Mouse (Mus musculus): ENCODE measurements around the gene Bicd2. TPM values are rescaled to one million over a fixed set of nuclear protein-coding genes. Genes with fewer than 3 reads are reported as not detected.
A peak's percentile ranks its signal among the peaks of the same experiment; 100 is the strongest.

The Bicd2 gene
- total RNA-seq, 2 experiments from 2014 or later, result 47.1 to 53.5 TPM

- DNase-seq (ENCODE audit: extremely low spot score in 1 of 2, low spot score in 1 of 2), result no peak
Observed at GRCm38 (mm10) chr13:49391374-49391773, 50.0 kb downstream of the Bicd2 start.

GRCm38 (mm10) chr13:49393579-49393978 lies 52.2 kb downstream of the Bicd2 start:
- no peak for DNase-seq (ENCODE audit: extremely low spot score in 1 of 2, low spot score in 1 of 2)

- no peak for DNase-seq (ENCODE audit: extremely low spot score in 1 of 2, low spot score in 1 of 2)
Observed at GRCm38 (mm10) chr13:49394886-49395447, 53.6 kb downstream of the Bicd2 start.

GRCm38 (mm10) chr13:49396798-49397197 lies 55.4 kb downstream of the Bicd2 start:
- no peak for DNase-seq (ENCODE audit: extremely low spot score in 1 of 2, low spot score in 1 of 2)

- DNase-seq (ENCODE audit: extremely low spot score in 1 of 2, low spot score in 1 of 2), result no peak
Observed at GRCm38 (mm10) chr13:49398191-49398590, 56.8 kb downstream of the Bicd2 start.

- no peak for DNase-seq (ENCODE audit: extremely low spot score in 1 of 2, low spot score in 1 of 2)
Observed at GRCm38 (mm10) chr13:49400139-49400538, 58.8 kb downstream of the Bicd2 start.

GRCm38 (mm10) chr13:49402628-49403027 lies 61.2 kb downstream of the Bicd2 start:
- DNase-seq (ENCODE audit: extremely low spot score in 1 of 2, low spot score in 1 of 2), result no peak

- no peak for DNase-seq (ENCODE audit: extremely low spot score in 1 of 2, low spot score in 1 of 2)
Observed at GRCm38 (mm10) chr13:49407795-49408194, 66.4 kb downstream of the Bicd2 start.

- DNase-seq (ENCODE audit: extremely low spot score in 1 of 2, low spot score in 1 of 2), result peak; percentile 88 to 92
Observed at GRCm38 (mm10) chr13:49420754-49421605, 79.6 kb downstream of the Bicd2 start, which contains the start of gene Ippk. TSS of gene Ippk (plus strand) at chr13:49421249.

- peak in 1 of 2 experiments; percentile 21 for DNase-seq (ENCODE audit: extremely low spot score in 1 of 2, low spot score in 1 of 2)
Observed at GRCm38 (mm10) chr13:49421606-49421917, 80.2 kb downstream of the Bicd2 start.

GRCm38 (mm10) chr13:49421959-49422358 lies 80.6 kb downstream of the Bicd2 start:
- DNase-seq (ENCODE audit: extremely low spot score in 1 of 2, low spot score in 1 of 2), result no peak

GRCm38 (mm10) chr13:49426736-49427135 lies 85.4 kb downstream of the Bicd2 start:
- no peak for DNase-seq (ENCODE audit: extremely low spot score in 1 of 2, low spot score in 1 of 2)

GRCm38 (mm10) chr13:49428042-49428675 lies 86.8 kb downstream of the Bicd2 start:
- DNase-seq (ENCODE audit: extremely low spot score in 1 of 2, low spot score in 1 of 2), result no peak

- no peak for DNase-seq (ENCODE audit: extremely low spot score in 1 of 2, low spot score in 1 of 2)
Observed at GRCm38 (mm10) chr13:49430529-49430928, 89.1 kb downstream of the Bicd2 start.

GRCm38 (mm10) chr13:49433268-49434029 lies 92.1 kb downstream of the Bicd2 start:
- no peak for DNase-seq (ENCODE audit: extremely low spot score in 1 of 2, low spot score in 1 of 2)

GRCm38 (mm10) chr13:49435745-49436144 lies 94.4 kb downstream of the Bicd2 start:
- no peak for DNase-seq (ENCODE audit: extremely low spot score in 1 of 2, low spot score in 1 of 2)

- DNase-seq (ENCODE audit: extremely low spot score in 1 of 2, low spot score in 1 of 2), result no peak
Observed at GRCm38 (mm10) chr13:49436170-49436569, 94.8 kb downstream of the Bicd2 start.

Measured in layer of hippocampus, postnatal 25 days (tissue).